Mouse (Mus musculus) left cerebral cortex, postnatal 14 days (tissue): ENCODE data around the gene Galm. TPM values are rescaled to one million over a fixed set of nuclear protein-coding genes. Genes with fewer than 3 reads are reported as not detected.

ENCODE experiments used
- DNase-seq, 2 experiments: peaks; one replicate each; pipeline ENCODE4 v3.0.0; 2021 to 2022; ENCODE audit warnings: low spot score in 2 of 2, mixed read lengths in 1 of 2
- intact Hi-C: fragments of 180-260 bp; cut with DNase I; formaldehyde crosslinking; loops from one replicate; pipeline ENCODE4 v1.15.1; 2025
- total RNA-seq, 2 experiments: library from RNA; stranded (reverse); gene quantifications; 2 replicates each; pipeline ENCODE4 v1.2.3; 2021

The Galm gene
- total RNA-seq, 2 experiments from 2014 or later, result 2.1 to 2.5 TPM

- intact Hi-C loops, result no loop called here
- DNase-seq, result no peak
Measured at GRCm38 (mm10) chr17:80124985-80125750, 2.1 kb upstream of the Galm start.

- intact Hi-C loops, result no loop called here
- DNase-seq, result no peak
Measured at GRCm38 (mm10) chr17:80126166-80126565, 1.1 kb upstream of the Galm start.

GRCm38 (mm10) chr17:80128476-80128990, 1.3 kb downstream of the Galm start:
- DNase-seq, result no peak
- intact Hi-C loops, result no loop called here

GRCm38 (mm10) chr17:80129387-80129786, 2.1 kb downstream of the Galm start:
- DNase-seq, result no peak
- intact Hi-C loops, result no loop called here

- DNase-seq, result no peak
- intact Hi-C loops, result no loop called here
Measured at GRCm38 (mm10) chr17:80130718-80131430, 3.6 kb downstream of the Galm start.

- intact Hi-C loops, result no loop called here
- DNase-seq, result no peak
Measured at GRCm38 (mm10) chr17:80131431-80131766, 4.1 kb downstream of the Galm start.

GRCm38 (mm10) chr17:80131838-80132237, 4.6 kb downstream of the Galm start:
- intact Hi-C loops, result no loop called here
- DNase-seq, result no peak

- no peak for DNase-seq
- intact Hi-C loops, result no loop called here
Measured at GRCm38 (mm10) chr17:80132502-80132901, 5.2 kb downstream of the Galm start.

- peak in 1 of 2 experiments; percentile 23 for DNase-seq
- intact Hi-C loops, result no loop called here
Measured at GRCm38 (mm10) chr17:80138434-80139162, 11.3 kb downstream of the Galm start.

GRCm38 (mm10) chr17:80139753-80140444, 12.6 kb downstream of the Galm start:
- intact Hi-C loops, result no loop called here

GRCm38 (mm10) chr17:80143478-80144232, 16.4 kb downstream of the Galm start:
- intact Hi-C loops, result no loop called here
- no peak for DNase-seq

More at GRCm38 (mm10) chr17:80139753-80140444, 12.6 kb downstream of the Galm start:
- no peak for DNase-seq

GRCm38 (mm10) chr17:80145210-80145609, 17.9 kb downstream of the Galm start:
- no peak for DNase-seq
- intact Hi-C loops, result no loop called here

GRCm38 (mm10) chr17:80145771-80146170, 18.5 kb downstream of the Galm start:
- intact Hi-C loops, result no loop called here
- no peak for DNase-seq

GRCm38 (mm10) chr17:80148053-80148994, 21.1 kb downstream of the Galm start:
- peak; percentile 47 to 55 for DNase-seq
- intact Hi-C loops, result no loop called here

GRCm38 (mm10) chr17:80148995-80149388, 21.7 kb downstream of the Galm start:
- no peak for DNase-seq
- intact Hi-C loops, result no loop called here

- no peak for DNase-seq
- intact Hi-C loops, result no loop called here
Measured at GRCm38 (mm10) chr17:80151353-80151752, 24.1 kb downstream of the Galm start.

GRCm38 (mm10) chr17:80152767-80153630, 25.7 kb downstream of the Galm start:
- intact Hi-C loops, result no loop called here
- DNase-seq, result no peak
